Mouse (Mus musculus) kidney, embryonic 14.5 days (tissue): ENCODE measurements around the gene Bola1. TPM values are rescaled to one million over a fixed set of nuclear protein-coding genes. Genes with fewer than 3 reads are reported as not detected.

Source experiments
- ATAC-seq: fragments of 200-750 bp; cut with Nextera tagmentation; 2 replicates; pipeline ENCODE4 v1.8.0; 2017; ENCODE audit warnings: moderate number of reproducible peaks, mild to moderate bottlenecking, moderate TSS enrichment, moderate library complexity; ENCODE audit not compliant: low FRiP score, low TSS enrichment
- H3K27ac ChIP-seq: fragments of 300-500 bp; sonication (generic); 2 replicates; pipeline ENCODE4 v1.5.1; 2014; ENCODE audit warnings: low read depth, mild to moderate bottlenecking, low read length, moderate library complexity, mixed read lengths
- H3K27me3 ChIP-seq: fragments of 300-500 bp; sonication (generic); 2 replicates; pipeline ENCODE4 v1.6.1; 2014; ENCODE audit warnings: mild to moderate bottlenecking, low read length; ENCODE audit not compliant: control insufficient read depth, insufficient read depth
- H3K36me3 ChIP-seq: fragments of 300-500 bp; sonication (generic); 2 replicates; pipeline ENCODE4 v1.6.1; 2014; ENCODE audit warnings: low read length, mixed read lengths; ENCODE audit not compliant: control insufficient read depth, insufficient read depth
- H3K4me1 ChIP-seq: fragments of 300-500 bp; sonication (generic); 2 replicates; pipeline ENCODE4 v1.6.1; 2014; ENCODE audit warnings: low read length, mixed read lengths; ENCODE audit not compliant: control insufficient read depth, insufficient read depth
- H3K4me2 ChIP-seq: fragments of 300-500 bp; sonication (generic); replicated peaks from 2 replicates; pipeline ENCODE4 v1.6.1; 2014; ENCODE audit warnings: low read depth, mild to moderate bottlenecking, low read length
- H3K4me3 ChIP-seq: fragments of 300-500 bp; sonication (generic); 2 replicates; pipeline ENCODE4 v1.5.1; 2014; ENCODE audit warnings: mild to moderate bottlenecking, low read length
- H3K9ac ChIP-seq: fragments of 300-500 bp; sonication (generic); 2 replicates; pipeline ENCODE4 v1.6.1; 2014; ENCODE audit warnings: low read depth, mild to moderate bottlenecking, low read length, moderate library complexity
- H3K9me3 ChIP-seq: fragments of 300-500 bp; sonication (generic); 2 replicates; pipeline ENCODE4 v1.6.1; 2016; ENCODE audit warnings: low read length; ENCODE audit not compliant: control insufficient read depth
- WGBS: fragments of 180-500 bp; shearing (Covaris S2); extraction: QIAGEN DNeasy Blood & Tissue Kit; methylation state at CpG from one replicate; pipeline ENCODE4 v1.1.7; 2014; 5-methylcytosine and 5-hydroxymethylcytosine counted together
- microRNA-seq: library from miRNA; unstranded; fragments of <30 nt; microRNA quantifications from one replicate; pipeline ENCODE4, GENCODE M21; 2016
- polyA plus RNA-seq: library from polyadenylated mRNA; unstranded; fragments of >200 nt; fragmentation: Nextera tagmentation; extraction: Ambion mirVana; gene quantifications from 2 replicates; pipeline ENCODE4 v1.2.1, GENCODE M21; 2014

Gene Bola1
- polyA plus RNA-seq, 1 experiment from 2014 or later: 65.0 TPM

DNA sequence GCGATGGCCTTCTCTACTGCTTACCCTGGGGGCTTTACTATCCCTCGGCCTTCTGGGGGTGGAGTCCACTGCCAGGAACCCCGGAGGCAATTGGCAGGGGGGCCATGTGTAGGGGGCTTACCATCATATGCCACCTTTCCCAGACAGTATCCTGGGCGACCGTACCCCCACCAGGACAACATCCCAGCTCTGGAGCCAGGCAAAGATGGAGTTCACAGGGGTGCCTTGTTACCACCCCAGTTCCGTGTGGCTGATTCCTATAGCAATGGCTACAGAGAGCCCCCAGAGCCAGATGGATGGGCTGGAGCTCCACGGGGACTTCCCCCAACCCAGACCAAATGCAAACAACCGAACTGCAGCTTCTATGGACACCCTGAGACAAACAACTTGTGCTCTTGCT lies 64.0 kb downstream of the Bola1 start:
- ATAC-seq: no peak
- no peak overlapping the region for H3K4me2 ChIP-seq
- H3K27me3 ChIP-seq: no peaks in the 10 kb centered on the region
- no peaks in the 10 kb centered on the region for H3K9me3 ChIP-seq
- no peak overlapping the region for H3K9ac ChIP-seq
- H3K4me3 ChIP-seq: no peak overlapping the region
- H3K4me1 ChIP-seq: peaks cover 5% of the 10 kb centered on the region
- WGBS: 84% methylated on average over 8 of the region's 8 CpGs
- peaks cover 53% of the 10 kb centered on the region for H3K36me3 ChIP-seq
- no peak overlapping the region for H3K27ac ChIP-seq

DNA sequence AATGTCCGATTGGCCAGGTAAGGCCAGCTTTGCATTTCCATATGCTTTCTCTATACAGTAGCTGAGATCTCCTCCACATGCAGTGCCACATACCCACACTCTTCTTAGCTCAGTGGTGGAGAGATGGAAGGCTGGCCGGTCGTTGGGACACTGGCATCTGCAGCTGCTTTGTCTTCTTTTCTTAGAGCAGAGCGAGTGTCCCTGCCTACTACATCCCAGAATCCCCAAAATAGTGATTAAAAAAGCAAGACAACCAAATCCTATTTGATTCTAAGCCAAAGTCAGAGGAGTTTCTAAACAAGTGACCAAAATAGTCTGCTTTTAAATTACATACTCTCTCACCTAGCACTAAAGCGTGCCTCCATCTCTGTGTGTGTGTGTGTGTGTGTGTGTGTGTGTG lies 66.9 kb downstream of the Bola1 start:
- no peak overlapping the region for H3K4me3 ChIP-seq
- no peaks in the 10 kb centered on the region for H3K27me3 ChIP-seq
- no peak for ATAC-seq
- H3K36me3 ChIP-seq: peaks cover 57% of the 10 kb centered on the region
- no peak overlapping the region for H3K27ac ChIP-seq
- WGBS: 92% methylated on average over 5 of the region's 5 CpGs
- no peaks in the 10 kb centered on the region for H3K9me3 ChIP-seq
- H3K9ac ChIP-seq: no peak overlapping the region
- H3K4me1 ChIP-seq: no peaks in the 10 kb centered on the region
- no peak overlapping the region for H3K4me2 ChIP-seq

DNA sequence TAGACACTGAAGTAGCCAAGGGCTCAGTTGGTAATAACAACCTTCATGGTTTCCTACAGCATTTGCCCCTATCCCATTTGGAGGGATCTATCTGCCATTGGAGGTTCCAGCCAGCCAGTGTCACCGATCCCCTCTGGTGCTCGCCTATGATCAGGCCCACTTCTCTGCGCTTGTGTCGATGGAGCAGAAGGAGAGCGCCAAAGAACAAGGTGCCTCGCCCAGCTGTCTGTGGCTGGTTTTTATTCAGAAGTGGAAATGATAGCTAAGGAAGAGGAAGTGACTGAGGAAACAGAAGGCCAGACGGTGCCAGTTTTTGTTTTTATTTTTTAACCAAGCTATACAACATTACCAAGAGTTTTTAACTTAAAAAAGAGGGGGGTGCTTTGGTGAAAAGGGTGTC lies 67.7 kb downstream of the Bola1 start:
- no peak overlapping the region for H3K4me3 ChIP-seq
- peaks cover 57% of the 10 kb centered on the region for H3K36me3 ChIP-seq
- no peak for ATAC-seq

DNA sequence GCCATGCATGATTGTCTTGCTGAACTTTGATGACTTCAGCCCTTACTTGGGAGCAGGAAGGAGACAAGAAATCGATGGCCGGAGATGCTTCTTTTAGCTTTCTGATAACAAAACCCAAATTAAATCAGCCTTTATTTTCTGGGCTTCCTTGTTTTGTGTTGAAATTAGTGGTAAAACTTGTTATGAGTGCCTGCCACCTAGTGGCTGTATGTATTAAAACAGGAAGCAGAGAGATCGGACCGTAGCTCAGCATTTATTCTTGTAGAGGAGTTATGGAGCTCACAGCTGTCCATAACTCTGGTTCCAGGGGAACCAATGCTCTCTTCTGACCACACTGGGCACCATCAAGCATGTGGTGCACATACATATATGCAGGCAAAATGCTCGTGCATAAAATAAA lies 71.6 kb downstream of the Bola1 start:
- H3K9me3 ChIP-seq: no peaks in the 10 kb centered on the region
- 29% methylated on average over 5 of the region's 5 CpGs for WGBS
- no peak overlapping the region for H3K9ac ChIP-seq
- H3K27me3 ChIP-seq: no peaks in the 10 kb centered on the region
- ATAC-seq: no peak
- H3K27ac ChIP-seq: no peak overlapping the region
- H3K4me3 ChIP-seq: no peak overlapping the region
- H3K36me3 ChIP-seq: peaks cover 51% of the 10 kb centered on the region
- no peaks in the 10 kb centered on the region for H3K4me1 ChIP-seq
- H3K4me2 ChIP-seq: no peak overlapping the region

More for the DNA sequence above, 67.7 kb downstream of the Bola1 start:
- Histone ChIP-seq H3K27me3 (no peaks in the 10 kb centered on the region), H3K9me3 (no peaks in the 10 kb centered on the region), H3K4me2 (no peak overlapping the region), H3K4me1 (no peaks in the 10 kb centered on the region), H3K9ac (no peak overlapping the region), H3K27ac (no peak overlapping the region)
- 84% methylated on average over 7 of the region's 7 CpGs for WGBS

Small RNA genes within 50 kb of the gene (microRNA-seq; reads per million reads assigned to microRNA genes)
- gene Gm44492 (0.84 reads per million), gene Gm47311 (not detected), gene Gm47313 (not detected)

Other genes starting within 250 kb of the Bola1 start
- 39.3 and 48.0 TPM in 2 replicates for gene Plekho1, start 223.7 kb downstream of the Bola1 start, polyA plus RNA-seq
- 24.3 and 33.0 TPM in 2 replicates for gene Vps45, start 161.2 kb downstream of the Bola1 start, polyA plus RNA-seq
- gene Otud7b, start 115.2 kb downstream of the Bola1 start, polyA plus RNA-seq: 9.4 and 18.1 TPM in 2 replicates
- gene Mtmr11, start 57.7 kb downstream of the Bola1 start, polyA plus RNA-seq: 14.0 and 22.6 TPM in 2 replicates
- 220 and 235 TPM in 2 replicates for gene Sf3b4, start 47.4 kb downstream of the Bola1 start, polyA plus RNA-seq
- 2.2 and 3.3 TPM in 2 replicates for gene Sv2a, start 38.6 kb downstream of the Bola1 start, polyA plus RNA-seq
- 2.2 and 2.4 TPM in 2 replicates for gene Hist2h2ab, start 156 bp upstream of the Bola1 start, polyA plus RNA-seq
- gene Hist2h2ac, start 1.2 kb upstream of the Bola1 start, polyA plus RNA-seq: 11.3 and 17.1 TPM in 2 replicates
- gene Hist2h2be, start 1.4 kb upstream of the Bola1 start, polyA plus RNA-seq: 9.2 and 13.1 TPM in 2 replicates
- gene Hist2h3c2, start 19.4 kb upstream of the Bola1 start, polyA plus RNA-seq: 5.4 and 6.9 TPM in 2 replicates
- 33.3 and 69.4 TPM in 2 replicates for gene Hist2h2aa2, start 20.6 kb upstream of the Bola1 start, polyA plus RNA-seq
- gene Hist2h2aa1, start 25.8 kb upstream of the Bola1 start, polyA plus RNA-seq: 18.3 and 20.3 TPM in 2 replicates
- gene Hist2h3c1, start 27.0 kb upstream of the Bola1 start, polyA plus RNA-seq: 0.91 and 2.4 TPM in 2 replicates
- 8.9 and 10.8 TPM in 2 replicates for gene Hist2h4, start 43.6 kb upstream of the Bola1 start, polyA plus RNA-seq
- 72.6 and 85.9 TPM in 2 replicates for gene Hist2h3b, start 48.9 kb upstream of the Bola1 start, polyA plus RNA-seq
- 21.8 and 45.2 TPM in 2 replicates for gene Hist2h2bb, start 50.0 kb upstream of the Bola1 start, polyA plus RNA-seq
- gene Fcgr1, start 74.3 kb upstream of the Bola1 start, polyA plus RNA-seq: 1.8 and 2.2 TPM in 2 replicates
- 0.20 TPM in 1 of 2 replicates, not detected in the other for gene BC107364, start 232.6 kb upstream of the Bola1 start, polyA plus RNA-seq